Mouse (Mus musculus) CD4-positive, CD25-positive, alpha-beta regulatory T cell, adult 4 months (primary cell): Measurements from ENCODE around the gene Ptpn1. TPM values are rescaled to one million over a fixed set of nuclear protein-coding genes. Genes with fewer than 3 reads are reported as not detected.

Source experiments
- ATAC-seq: one replicate; pipeline ENCODE4 v1.8.0; 2017
- polyA plus RNA-seq, 2 experiments: library from polyadenylated mRNA; unstranded; fragments of 100-300 nt; shearing (Covaris generic); gene quantifications; one replicate each; pipeline ENCODE4 v1.2.1; 2017

Ptpn1 gene
- polyA plus RNA-seq, 2 experiments from 2014 or later = 99.2 to 126 TPM

DNA sequence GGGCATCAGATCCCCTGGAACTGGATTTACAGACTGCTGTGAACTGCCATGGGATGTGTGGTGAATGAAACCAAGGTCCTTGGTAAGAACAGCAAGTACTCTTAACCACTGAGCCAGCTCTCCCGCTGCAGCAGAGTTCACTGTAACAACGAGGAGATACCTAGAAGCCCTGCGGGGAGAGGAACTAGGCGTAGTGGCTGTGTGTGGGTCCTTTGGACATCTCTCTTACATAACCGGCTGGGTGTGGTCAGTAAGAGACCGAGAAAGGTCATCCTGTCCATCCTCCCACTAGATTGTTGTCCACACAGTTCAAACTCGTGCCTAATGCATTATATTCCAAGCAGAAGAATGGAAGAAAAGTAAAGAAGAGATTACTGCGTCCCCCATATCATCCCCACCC lies 10.0 kb upstream of the Ptpn1 start:
- no peak for ATAC-seq

DNA sequence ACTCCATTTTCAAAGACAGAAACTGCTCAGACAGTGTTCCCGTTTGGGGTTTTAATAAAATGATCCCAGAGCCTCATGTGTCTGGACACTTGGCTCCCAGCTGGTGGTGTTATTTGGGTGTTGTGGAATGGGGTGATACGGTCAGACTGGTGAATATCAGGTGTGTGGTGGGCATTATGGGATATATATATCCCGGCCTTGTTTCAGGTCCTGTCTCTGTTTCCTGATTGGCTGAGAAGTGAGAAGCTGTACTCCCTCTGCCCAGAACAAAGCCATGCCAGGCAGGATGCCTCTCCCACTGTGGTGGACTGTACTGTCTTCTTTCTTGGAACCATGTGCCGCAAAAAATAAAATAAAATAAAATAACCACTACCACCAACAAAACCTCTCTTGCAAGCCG lies 7.8 kb upstream of the Ptpn1 start:
- ATAC-seq = no peak

DNA sequence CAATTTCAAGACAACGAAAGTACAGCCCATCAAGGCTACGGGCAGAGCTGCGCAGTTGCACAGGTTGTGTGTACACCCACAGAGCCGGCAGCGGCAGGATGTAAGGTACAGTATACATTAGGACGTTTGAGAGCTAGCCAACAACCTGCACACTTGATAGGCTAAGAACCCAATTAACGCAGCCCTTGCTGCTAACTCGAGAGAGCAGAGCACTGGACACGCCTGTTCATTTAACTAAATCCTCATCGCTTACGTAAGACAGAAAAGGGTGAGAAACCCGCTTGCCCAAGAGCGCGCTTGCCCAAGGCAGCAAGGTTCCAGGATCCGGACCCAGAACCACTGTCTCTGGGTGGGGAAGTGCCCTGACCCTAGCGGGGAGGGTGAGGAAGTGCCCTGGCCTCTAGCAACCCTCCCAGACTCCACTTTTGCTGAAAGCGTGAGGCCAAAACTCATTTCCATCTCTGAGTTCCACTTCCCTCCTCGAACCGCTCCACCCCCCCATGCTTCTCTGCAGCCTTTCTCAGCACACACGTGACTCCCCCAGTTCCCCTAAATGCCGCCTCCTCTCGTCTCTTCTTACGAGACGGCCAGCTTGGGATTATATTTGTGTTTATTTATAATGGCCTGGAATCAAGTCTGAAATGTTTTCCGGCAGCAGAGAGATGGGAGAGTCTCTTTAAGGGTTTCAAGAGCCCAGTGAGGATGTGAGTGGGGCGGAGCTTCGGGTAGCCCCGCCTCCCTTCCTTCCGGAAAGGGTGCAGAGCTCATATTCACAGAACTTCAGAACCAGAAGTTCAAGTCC lies 6.9 kb upstream of the Ptpn1 start:
- peak; percentile 82 for ATAC-seq

DNA sequence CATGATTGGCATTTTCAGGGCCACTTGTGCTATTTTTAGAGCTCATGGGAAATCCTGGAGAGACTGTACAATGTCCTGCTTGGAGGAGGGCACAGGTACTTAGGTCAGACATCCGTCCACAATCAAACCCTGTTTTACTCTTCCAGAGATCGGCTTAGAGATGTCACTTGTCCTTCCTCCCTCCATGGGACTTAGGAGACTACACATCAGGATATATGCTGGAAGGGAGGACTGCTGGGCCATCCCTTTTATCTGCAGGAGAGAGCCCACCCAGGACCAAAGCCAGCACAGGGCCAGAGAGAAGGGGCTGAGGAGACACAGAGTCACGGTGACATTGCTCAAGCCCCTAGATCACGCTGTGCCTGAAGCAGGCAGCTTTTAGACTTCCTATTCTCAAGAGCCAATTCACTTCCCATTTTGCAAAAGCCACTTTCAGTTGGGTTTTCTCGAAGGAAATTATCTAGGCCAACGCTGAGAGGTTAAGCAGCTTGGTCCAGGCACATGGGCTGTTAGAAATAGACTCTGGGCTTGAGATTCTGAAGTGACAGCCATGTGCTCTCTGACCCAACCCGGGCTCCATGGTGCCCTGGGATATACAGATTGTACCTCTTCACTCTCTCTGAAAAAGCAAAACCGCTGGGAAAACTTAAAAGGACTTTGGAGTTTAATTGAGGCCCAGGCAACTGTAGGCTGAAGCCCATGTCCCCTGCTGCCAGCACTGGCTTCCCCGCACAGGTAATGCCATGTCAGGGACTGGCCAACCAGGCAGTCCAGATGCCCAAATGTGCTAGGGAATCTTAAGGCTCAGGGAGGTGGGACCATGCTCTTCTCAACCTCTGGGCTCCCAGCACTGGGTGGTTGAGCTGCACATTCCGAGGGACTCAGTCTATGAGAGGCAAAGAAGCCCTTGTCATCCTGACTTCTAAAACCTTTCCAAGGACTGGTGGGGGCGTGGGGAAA lies 5.7 kb upstream of the Ptpn1 start:
- no peak for ATAC-seq

GRCm38 (mm10) chr2:167928002-167928526 lies 3.8 kb upstream of the Ptpn1 start:
- no peak for ATAC-seq

- no peak for ATAC-seq
Measured at GRCm38 (mm10) chr2:167928972-167929371, 2.9 kb upstream of the Ptpn1 start.

GRCm38 (mm10) chr2:167930975-167931374 lies 882 bp upstream of the Ptpn1 start:
- no peak for ATAC-seq

- peak; percentile 16 for ATAC-seq
Measured at GRCm38 (mm10) chr2:167932727-167933231, 922 bp downstream of the Ptpn1 start.

- ATAC-seq = no peak
Measured at GRCm38 (mm10) chr2:167933397-167933796, 1.5 kb downstream of the Ptpn1 start.

DNA sequence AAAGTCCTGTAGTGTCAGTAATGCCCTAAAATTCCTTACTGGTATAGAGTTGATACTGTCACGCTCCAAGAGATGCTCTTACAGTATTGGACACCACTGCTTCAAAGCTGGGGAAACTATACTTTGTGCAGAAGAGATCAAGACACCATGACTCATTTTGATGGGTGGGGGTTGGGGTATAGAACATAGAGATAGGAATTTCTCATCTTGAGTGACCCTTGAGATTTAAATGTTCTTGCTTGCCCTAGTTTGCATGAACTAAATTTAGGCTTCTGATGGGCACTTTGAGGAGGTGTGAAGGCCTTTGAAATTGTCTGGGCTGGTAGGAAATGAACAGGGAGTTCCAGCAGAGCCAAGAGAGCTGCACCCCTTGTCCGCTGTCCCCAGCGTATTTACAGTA lies 4.1 kb downstream of the Ptpn1 start:
- ATAC-seq = no peak

DNA sequence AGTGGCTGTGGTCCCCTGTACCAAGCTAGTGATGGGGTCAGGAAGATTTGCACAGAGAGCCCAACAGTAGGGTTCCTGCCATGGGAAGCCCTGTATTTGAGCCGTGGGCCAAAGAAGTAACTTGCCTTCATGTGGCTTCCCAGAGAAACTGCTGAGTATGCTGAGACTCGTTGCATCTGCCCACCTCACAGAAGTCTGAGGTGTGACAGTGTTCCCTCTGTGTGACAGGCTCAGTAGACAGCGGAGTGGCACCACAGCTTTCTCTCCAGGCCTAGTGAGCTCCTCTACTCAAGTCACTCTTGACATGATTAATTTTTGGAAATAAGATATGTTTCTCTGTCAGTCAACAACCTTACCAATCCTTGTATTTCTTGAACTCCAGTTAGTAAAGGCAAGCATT lies 6.9 kb downstream of the Ptpn1 start:
- ATAC-seq = no peak

DNA sequence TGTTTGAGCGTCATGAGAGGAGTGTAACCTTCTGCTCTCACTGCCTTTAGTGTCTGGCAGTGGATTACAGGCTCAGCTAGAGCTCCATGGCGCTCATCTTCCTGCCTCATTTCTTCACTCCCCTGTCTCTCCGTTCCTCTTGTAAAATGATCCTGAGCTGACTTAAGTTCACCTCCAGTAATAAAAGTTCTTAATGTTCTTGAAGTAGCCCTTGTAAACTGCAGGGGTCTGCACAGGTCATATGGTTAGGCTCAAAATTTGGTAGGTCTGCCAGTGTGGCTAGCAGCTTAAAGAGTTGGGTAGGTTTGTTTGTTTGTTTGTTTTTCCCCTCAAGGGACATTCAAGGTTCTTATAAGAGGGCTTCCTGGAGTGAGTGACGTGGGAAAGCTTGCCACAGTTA lies 7.3 kb downstream of the Ptpn1 start:
- no peak for ATAC-seq

DNA sequence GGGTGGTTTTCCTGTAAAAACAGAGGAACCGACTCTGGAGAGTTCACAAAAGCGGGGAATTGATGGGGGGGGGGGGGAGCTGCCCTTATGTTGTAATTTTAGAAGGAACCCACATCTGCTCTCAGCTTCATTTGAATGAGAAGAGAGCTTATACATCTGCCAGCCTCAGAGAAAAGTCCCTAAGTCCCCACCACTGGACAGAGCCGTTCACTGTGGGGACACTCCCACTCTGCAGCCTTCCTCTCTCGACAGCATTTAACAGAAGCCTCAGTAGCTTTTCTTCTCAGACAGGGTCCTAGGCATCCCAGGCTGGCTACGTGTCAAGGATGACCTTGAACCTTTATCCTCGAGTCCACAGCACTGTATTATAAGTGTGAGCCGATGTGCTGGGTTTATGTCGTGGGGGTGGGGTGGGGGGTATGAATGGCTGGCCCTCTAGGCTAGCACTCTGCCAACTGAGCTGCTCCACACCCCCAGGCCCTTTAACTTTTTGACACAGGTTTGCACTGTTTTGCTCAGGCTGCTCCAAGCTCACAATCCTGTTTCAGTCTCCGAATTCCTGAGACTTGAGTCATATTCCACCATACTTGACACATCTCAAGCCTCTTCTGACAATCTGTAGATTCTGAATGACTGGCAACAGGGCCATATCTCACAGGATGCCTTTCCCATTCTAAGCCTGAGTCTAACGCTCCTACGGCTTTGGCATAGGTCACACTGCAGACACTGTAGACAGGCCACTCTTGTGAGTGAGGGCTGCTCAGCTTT lies 8.0 kb downstream of the Ptpn1 start:
- ATAC-seq = no peak

GRCm38 (mm10) chr2:167940636-167941035 lies 8.8 kb downstream of the Ptpn1 start:
- no peak for ATAC-seq

DNA sequence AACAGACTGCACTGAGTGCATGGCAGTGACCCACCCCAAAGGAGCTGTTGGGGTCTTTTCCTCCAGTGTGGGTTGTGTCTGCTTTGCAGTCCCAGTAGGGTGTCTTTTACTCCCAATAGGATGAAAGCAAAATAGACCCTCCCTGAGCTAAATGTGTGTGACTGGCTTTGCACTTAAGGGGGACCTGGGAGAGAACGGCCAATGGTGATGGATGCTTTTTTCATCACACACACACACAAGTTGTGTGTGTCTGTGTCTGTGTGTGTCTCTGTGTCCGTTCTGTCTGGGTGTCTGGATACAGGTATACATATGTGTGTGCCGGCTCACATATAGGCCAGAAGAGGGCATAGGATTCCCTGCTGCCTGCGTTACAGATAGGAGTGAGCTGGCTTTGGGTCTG lies 9.5 kb downstream of the Ptpn1 start:
- no peak for ATAC-seq

DNA sequence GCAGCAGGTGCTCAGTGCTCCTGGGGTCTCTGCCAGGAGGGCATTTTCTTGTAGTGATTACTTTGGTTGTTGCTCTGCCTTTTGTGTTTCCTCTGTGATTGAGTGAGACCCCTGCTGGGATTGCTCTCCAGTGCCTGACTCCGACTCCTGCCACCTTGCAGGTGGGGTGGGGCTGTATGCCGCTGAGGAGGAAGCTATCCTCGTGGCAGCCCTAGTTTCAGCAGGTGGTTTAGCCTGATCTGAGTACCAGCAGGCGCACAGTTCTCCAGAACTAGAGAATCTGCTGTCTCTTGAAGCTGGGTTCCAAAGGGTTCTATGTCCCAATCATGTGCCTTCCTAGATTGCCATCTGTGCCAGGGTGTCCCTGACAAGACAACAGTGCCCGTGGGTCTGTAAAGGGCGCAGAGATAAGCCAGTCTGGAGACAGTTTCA lies 9.9 kb downstream of the Ptpn1 start:
- no peak for ATAC-seq

- ATAC-seq = peak; percentile 21
Measured at GRCm38 (mm10) chr2:167942199-167942925, 10.5 kb downstream of the Ptpn1 start.

DNA sequence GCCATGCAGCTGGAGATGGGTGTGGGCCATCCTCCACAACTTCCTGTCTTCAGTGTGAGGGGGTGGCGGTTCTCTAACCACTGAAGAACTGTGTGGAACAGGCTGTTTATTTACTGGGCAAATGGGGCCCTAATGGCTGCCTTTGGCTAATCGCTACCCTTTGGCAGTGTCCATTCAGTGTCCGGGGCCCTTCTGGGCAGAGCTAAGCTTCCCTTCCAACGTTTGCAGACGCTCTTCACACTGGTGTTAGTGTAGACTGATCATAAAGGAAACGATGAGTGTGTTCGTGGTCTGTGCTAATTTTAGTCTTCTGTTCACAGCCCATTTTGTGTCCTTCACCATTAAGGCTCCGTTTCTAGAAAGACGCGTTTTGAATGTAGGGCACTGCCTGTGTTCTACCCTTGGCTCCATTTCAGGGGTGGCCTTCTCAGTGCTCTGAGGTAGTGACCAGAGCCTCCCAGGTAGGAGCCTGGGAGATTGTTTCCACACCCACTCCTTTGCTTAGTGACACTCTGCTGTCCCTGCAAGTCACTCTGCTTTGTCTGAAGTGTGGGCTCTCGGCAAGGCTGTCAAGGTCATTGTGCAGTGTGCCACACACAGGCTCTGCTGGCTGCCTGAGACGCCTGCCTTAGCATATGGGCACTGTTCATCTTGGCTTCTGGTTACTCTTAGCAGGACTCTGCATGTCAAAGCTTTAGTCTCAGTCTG lies 11.2 kb downstream of the Ptpn1 start:
- peak; percentile 88 for ATAC-seq

- ATAC-seq = no peak
Measured at GRCm38 (mm10) chr2:167944193-167944592, 12.3 kb downstream of the Ptpn1 start.

DNA sequence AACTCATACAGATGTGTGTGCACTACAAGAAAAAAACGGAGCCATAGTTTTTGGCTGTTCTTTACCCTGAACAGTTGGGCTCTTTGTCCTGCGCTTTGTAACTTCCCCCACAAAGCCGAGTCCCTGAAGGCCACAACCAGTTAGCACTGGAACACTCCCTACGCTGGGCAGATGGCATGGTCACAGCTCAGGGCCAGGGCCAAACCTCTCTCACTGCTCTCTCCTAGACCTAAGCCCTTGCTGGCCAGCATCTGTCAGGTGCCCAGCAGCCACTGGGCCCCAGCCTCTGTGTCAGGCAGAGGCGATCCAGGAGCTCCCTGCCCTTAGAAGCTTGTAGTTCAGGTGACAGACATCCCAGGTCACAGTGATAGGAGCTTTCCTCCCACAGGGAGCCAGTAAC lies 13.6 kb downstream of the Ptpn1 start:
- no peak for ATAC-seq

DNA sequence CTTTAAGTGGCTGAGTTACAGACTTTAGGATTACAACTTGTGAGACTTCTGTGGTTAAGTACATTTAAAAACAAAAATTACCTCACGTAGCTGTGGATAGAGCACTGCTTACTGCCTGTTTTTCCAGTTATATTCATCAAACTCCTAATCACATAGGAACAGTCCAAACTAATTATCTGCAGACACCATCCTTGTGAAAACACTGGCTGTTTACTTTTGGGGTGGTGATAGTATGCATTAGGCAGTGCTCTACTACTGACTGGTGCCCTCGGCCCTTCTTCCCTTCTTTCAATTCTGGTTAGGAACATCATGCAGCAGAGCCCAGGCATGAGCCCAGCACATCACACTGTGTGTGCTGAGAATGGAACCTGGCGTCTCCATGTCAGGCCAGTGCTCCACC lies 15.4 kb downstream of the Ptpn1 start:
- ATAC-seq = no peak
